ENCODE assay signal across 24 mouse cellular contexts in genomic region chr9:95624072-95624471, GRCm38 (mm10). TPM values are rescaled to one million over a fixed set of nuclear protein-coding genes. Genes with fewer than 3 reads are reported as not detected.
A peak's percentile ranks its signal among the peaks of the same experiment; 100 is the strongest.
DNase-seq lines count a peak whose midpoint lies in the region; ATAC-seq and TF ChIP-seq lines count a peak whose summit lies in the region.
"Had no signal": no experiment of that assay in that cellular context is flagged by ENCODE, and none has a peak within 500 bp of the region (broad histone marks: within the 10 kb centered on the region; RNA-seq: fewer than 3 reads in every experiment).

No protein-coding gene starts in this region.

- H3K4me1 ChIP-seq in hindbrain, embryonic 11.5 days (replicated peaks; ENCODE audit: control insufficient read depth, insufficient read depth, low read length) = no peaks in the 10 kb centered on the region
- H3K4me1 ChIP-seq in liver, postnatal 0 days (ENCODE audit: insufficient read depth) = no peaks in the 10 kb centered on the region
- H3K4me1 ChIP-seq: embryonic facial prominence, embryonic 15.5 days; forebrain, embryonic 10.5 days; heart, embryonic 13.5 days; hindbrain, embryonic 13.5 days had no signal

- no peaks in the 10 kb centered on the region for H3K9me3 ChIP-seq in hindbrain, embryonic 11.5 days (ENCODE audit: control insufficient read depth, low read length)
- H3K9me3 ChIP-seq in liver, postnatal 0 days (ENCODE audit: low read length) = no peaks in the 10 kb centered on the region
- H3K9me3 ChIP-seq: embryonic facial prominence, embryonic 15.5 days; forebrain, embryonic 10.5 days; G1E; hindbrain, embryonic 13.5 days had no signal

- DNase-seq in 3T3-L1 (ENCODE audit: low read depth, low spot score) = peak; percentile 80
- DNase-seq in NIH3T3 (ENCODE audit: low read depth) = peak; percentile 2
- no peak for DNase-seq in hindbrain, embryonic 11.5 days (ENCODE audit: low spot score)
- DNase-seq in gastrocnemius, postnatal 10 days = no peak
- DNase-seq in liver, postnatal 0 days = no peak
- DNase-seq: adrenal gland, adult 8-10 months; adrenal gland, postnatal 36 days; cerebellum, adult 11-12 months; cerebellum, adult 9-11 months; cerebellum, postnatal 36 days; gastrocnemius, adult 2 months; gastrocnemius, postnatal 36 days; heart, postnatal 4 days; kidney, adult 11 months had no signal

- no peak for TF ChIP-seq CTCF in C2C12 (IDR thresholded peaks at IDR 0.05; ENCODE audit: control insufficient read depth, insufficient read depth, insufficient read length)
- no peak for TF ChIP-seq CTCF in liver, postnatal 0 days (IDR thresholded peaks at IDR 0.05; ENCODE audit: low read depth)

- no peaks in the 10 kb centered on the region for H3K79me2 ChIP-seq in C2C12 (ENCODE audit: control insufficient read depth, insufficient read depth)
- H3K79me2 ChIP-seq in myocyte (ENCODE audit: control insufficient read depth, insufficient read depth) = no peaks in the 10 kb centered on the region

- H3K4me2 ChIP-seq in myocyte (ENCODE audit: low read depth) = no peak overlapping the region
- no peak overlapping the region for H3K4me2 ChIP-seq in hindbrain, embryonic 11.5 days (replicated peaks; ENCODE audit: low read depth, low read length)
- H3K4me2 ChIP-seq in liver, postnatal 0 days (ENCODE audit: low read depth, low read length) = no peak overlapping the region
- H3K4me2 ChIP-seq: embryonic facial prominence, embryonic 15.5 days; heart, embryonic 13.5 days; hindbrain, embryonic 13.5 days had no signal

- no peak overlapping the region for H3ac ChIP-seq in C2C12 (ENCODE audit: control insufficient read depth, insufficient read length, low read depth)
- no peak overlapping the region for H3ac ChIP-seq in myocyte (ENCODE audit: control insufficient read depth, insufficient read length)

- H3K9ac ChIP-seq in hindbrain, embryonic 11.5 days (ENCODE audit: low read depth, low read length) = no peak overlapping the region
- no peak overlapping the region for H3K9ac ChIP-seq in liver, postnatal 0 days (replicated peaks)
- H3K9ac ChIP-seq: embryonic facial prominence, embryonic 15.5 days; heart, embryonic 13.5 days; hindbrain, embryonic 13.5 days had no signal

- 87% methylated on average over 3 of the region's 3 CpGs for WGBS in hindbrain, embryonic 11.5 days
- 80% methylated on average over 3 of the region's 3 CpGs for WGBS in liver, postnatal 0 days (ENCODE audit: insufficient replicate concordance)

- ATAC-seq in hindbrain, embryonic 11.5 days (ENCODE audit: low FRiP score) = no peak
- no peak for ATAC-seq in liver, postnatal 0 days
- ATAC-seq: forebrain, embryonic 14.5 days; hindbrain, postnatal 0 days had no signal

- no peak overlapping the region for H3K27ac ChIP-seq in hindbrain, embryonic 11.5 days (ENCODE audit: low read depth, low read length)
- no peak overlapping the region for H3K27ac ChIP-seq in liver, postnatal 0 days (ENCODE audit: low read depth)
- H3K27ac ChIP-seq: embryonic facial prominence, embryonic 15.5 days; forebrain, embryonic 10.5 days; gastrocnemius, adult 2 months; heart, embryonic 13.5 days; hindbrain, embryonic 13.5 days; hindbrain, postnatal 0 days had no signal

- no peak for TF ChIP-seq POLR2A in myocyte (IDR thresholded peaks at IDR 0.05; ENCODE audit: insufficient read length, low read depth)

- no peak for TF ChIP-seq EP300 in liver, postnatal 0 days (IDR thresholded peaks at IDR 0.05; ENCODE audit: low read depth)

- no peaks in the 10 kb centered on the region for H3K27me3 ChIP-seq in C2C12 (ENCODE audit: control insufficient read depth, insufficient read depth, insufficient read length)
- H3K27me3 ChIP-seq in myocyte (ENCODE audit: control insufficient read depth, insufficient read depth, insufficient read length) = no peaks in the 10 kb centered on the region
- no peaks in the 10 kb centered on the region for H3K27me3 ChIP-seq in hindbrain, embryonic 11.5 days (ENCODE audit: control insufficient read depth, insufficient read depth, low read length)
- no peaks in the 10 kb centered on the region for H3K27me3 ChIP-seq in liver, postnatal 0 days (ENCODE audit: insufficient read depth, low read length)
- H3K27me3 ChIP-seq: embryonic facial prominence, embryonic 15.5 days; heart, embryonic 13.5 days; hindbrain, embryonic 13.5 days had no signal

- H3K79me3 ChIP-seq in C2C12 (ENCODE audit: low read depth) = no peaks in the 10 kb centered on the region

- H3K4me3 ChIP-seq in C2C12 (ENCODE audit: insufficient read depth, poor library complexity, severe bottlenecking) (no peak overlapping the region), myocyte (no peak overlapping the region)
- no peak overlapping the region for H3K4me3 ChIP-seq in hindbrain, embryonic 11.5 days (ENCODE audit: low read depth, low read length)
- H3K4me3 ChIP-seq in liver, postnatal 0 days (ENCODE audit: low read depth, low read length) = no peak overlapping the region
- H3K4me3 ChIP-seq: embryonic facial prominence, embryonic 15.5 days; erythroblast, embryonic 14.5 days; forebrain, embryonic 10.5 days; gastrocnemius, adult 2 months; heart, embryonic 13.5 days; hindbrain, embryonic 13.5 days had no signal

- H3K36me3 ChIP-seq in C2C12 (ENCODE audit: control insufficient read depth, insufficient read depth) (no peaks in the 10 kb centered on the region), myocyte (ENCODE audit: control insufficient read depth, insufficient read depth) (no peaks in the 10 kb centered on the region)
- H3K36me3 ChIP-seq in hindbrain, embryonic 11.5 days (ENCODE audit: control insufficient read depth, insufficient read depth, low read length) = no peaks in the 10 kb centered on the region
- no peaks in the 10 kb centered on the region for H3K36me3 ChIP-seq in liver, postnatal 0 days (replicated peaks; ENCODE audit: insufficient read depth, low read length)
- H3K36me3 ChIP-seq: embryonic facial prominence, embryonic 15.5 days; forebrain, embryonic 10.5 days; G1E; heart, embryonic 13.5 days; hindbrain, embryonic 13.5 days had no signal

TF ChIP-seq in C2C12, 6 proteins besides CTCF, POLR2A, EP300 and RAD21:
- TF ChIP-seq FOSL1 (IDR thresholded peaks at IDR 0.05; ENCODE audit: insufficient read depth, low read length, poor library complexity, severe bottlenecking) = peak; percentile 91
- TF ChIP-seq MYOG (IDR thresholded peaks at IDR 0.05; ENCODE audit: control insufficient read depth, extremely low read depth, insufficient read length) = no peak
- TF ChIP-seq MYOD1 (IDR thresholded peaks at IDR 0.05; ENCODE audit: control insufficient read depth, insufficient read length, low read depth) = peak; percentile 18
- TF ChIP-seq CEBPB (IDR thresholded peaks at IDR 0.05; ENCODE audit: low read depth) = peak; percentile 67
TF ChIP-seq in C2C12: peak in this region for 3.

TF ChIP-seq in myocyte, 11 proteins besides CTCF, POLR2A, EP300 and RAD21:
- TF ChIP-seq CEBPB (IDR thresholded peaks at IDR 0.05; ENCODE audit: insufficient read depth, poor library complexity, severe bottlenecking) = peak; percentile 36; the same call in 1 of the 2 replicates
- TF ChIP-seq MYOG (IDR thresholded peaks at IDR 0.05; ENCODE audit: control insufficient read depth in 1 of 3, insufficient read depth in 1 of 3, insufficient read length in 2 of 3, low read depth in 2 of 3) = no peak
TF ChIP-seq in myocyte: peak in this region for 1.

RNA-seq across cellular contexts. Expression of gene Pcolce2, which starts 13.3 kb away (rescaled TPM):
- 54.9 TPM for polyA plus RNA-seq in C2C12 (2012; fragmentation: generic; extraction: Trizol)
- polyA plus RNA-seq in myocyte (2012; fragmentation: generic; extraction: Trizol) = 13.9 TPM
- 2.5 and 2.6 TPM in 2 replicates for polyA plus RNA-seq in hindbrain, embryonic 11.5 days (2014; fragmentation: Nextera tagmentation; extraction: Ambion mirVana)
- 1 to 10 TPM; 7.4 to 9.8 TPM for total RNA-seq in gastrocnemius, postnatal 10 days (2021)
- 15.7 and 20.6 TPM in 2 replicates for polyA plus RNA-seq in liver, postnatal 0 days (2015; fragmentation: Nextera tagmentation; extraction: Ambion mirVana)
- polyA plus RNA-seq: erythroblast, embryonic 14.5 days; G1E had no signal

Comparison
In these comparisons a context has a peak if more than half of its experiments do, and no peak if none do; other contexts are left out.
1. DNase-seq: peak in 3T3-L1 (single experiment) and NIH3T3 (single experiment); none in hindbrain, embryonic 11.5 days (single experiment), gastrocnemius, postnatal 10 days (single experiment) and liver, postnatal 0 days (single experiment).